Mouse (Mus musculus) CD4-positive naive resting alpha-beta T cell, adult 57 days (primary cell): ENCODE results near the gene Ptk7. TPM values are rescaled to one million over a fixed set of nuclear protein-coding genes. Genes with fewer than 3 reads are reported as not detected.

Experiments used
- total RNA-seq: library from RNA; stranded (reverse); gene quantifications from one replicate; pipeline ENCODE4 v1.2.4, GENCODE M21; 2023

Ptk7 gene
- 0.21 TPM for total RNA-seq

GRCm38 (mm10) chr17:46628791-46629684 is at the start of gene Ptk7:
TSS of gene Ptk7 (minus strand) at chr17:46629504.

GRCm38 (mm10) chr17:46678416-46678815 is 49.1 kb upstream of the Ptk7 start, which contains the start of gene Mea1:
TSS of gene Mea1 (plus strand) at chr17:46678793.

GRCm38 (mm10) chr17:46673850-46674529 is 44.7 kb upstream of the Ptk7 start, which contains the start of gene Rrp36:
TSS of gene Rrp36 (minus strand) at chr17:46674352.

GRCm38 (mm10) chr17:46650232-46651031 is 21.1 kb upstream of the Ptk7 start, which contains the start of gene Cul7:
TSS of gene Cul7 (plus strand) at chr17:46650337.

GRCm38 (mm10) chr17:46645561-46646321 is 16.4 kb upstream of the Ptk7 start, which contains the start of the genes Klc4 and Mrpl2:
TSS of gene Klc4 (minus strand) at chr17:46646022.
TSS of gene Mrpl2 (plus strand) at chr17:46646229.

GRCm38 (mm10) chr17:46555673-46556583 is 73.4 kb downstream of the Ptk7 start, which contains the start of gene Srf:
TSS of gene Srf (minus strand) at chr17:46556175.

GRCm38 (mm10) chr17:46545813-46546564 is 83.3 kb downstream of the Ptk7 start, which contains the start of gene Cul9:
TSS of gene Cul9 (minus strand) at chr17:46546388.

Other genes with a start within 250 kb of the Ptk7 start
- gene Zfp318, start 245.8 kb downstream of the Ptk7 start, total RNA-seq = 45.1 TPM
- not detected for gene Crip3, start 200.6 kb downstream of the Ptk7 start, total RNA-seq
- gene Slc22a7, start 191.0 kb downstream of the Ptk7 start, total RNA-seq = not detected
- 0.59 TPM for gene Ttbk1, start 141.8 kb downstream of the Ptk7 start, total RNA-seq
- gene Dnph1, start 132.8 kb downstream of the Ptk7 start, total RNA-seq = 0.83 TPM
- 15.0 TPM for gene Cul9, start 83.1 kb downstream of the Ptk7 start, total RNA-seq
- 84.8 TPM for gene Srf, start 73.3 kb downstream of the Ptk7 start, total RNA-seq
- gene Klc4, start 16.5 kb upstream of the Ptk7 start, total RNA-seq = 14.8 TPM
- gene Mrpl2, start 16.7 kb upstream of the Ptk7 start, total RNA-seq = 32.0 TPM
- 5.6 TPM for gene Cul7, start 20.8 kb upstream of the Ptk7 start, total RNA-seq
- 29.7 TPM for gene Rrp36, start 44.8 kb upstream of the Ptk7 start, total RNA-seq
- gene Mea1, start 49.3 kb upstream of the Ptk7 start, total RNA-seq = 49.4 TPM
- gene Klhdc3, start 51.4 kb upstream of the Ptk7 start, total RNA-seq = 50.4 TPM
- 42.6 TPM for gene Ppp2r5d, start 75.6 kb upstream of the Ptk7 start, total RNA-seq
- gene Pex6, start 82.0 kb upstream of the Ptk7 start, total RNA-seq = 29.0 TPM
- 2.0 TPM for gene Gnmt, start 99.7 kb upstream of the Ptk7 start, total RNA-seq
- gene Cnpy3, start 122.7 kb upstream of the Ptk7 start, total RNA-seq = 52.2 TPM
- 0.77 TPM for gene Ptcra, start 134.2 kb upstream of the Ptk7 start, total RNA-seq
- 16.3 TPM for gene 2310039H08Rik, start 143.1 kb upstream of the Ptk7 start, total RNA-seq
- 63.5 TPM for gene Rpl7l1, start 153.2 kb upstream of the Ptk7 start, total RNA-seq
- 60.7 TPM for gene Bicral, start 229.0 kb upstream of the Ptk7 start, total RNA-seq